Mouse (Mus musculus): Measurements from ENCODE around the gene Rap1gap.

The Rap1gap gene

GRCm38 (mm10) chr4:137664433-137664979 lies at the start of gene Rap1gap:
Gene Rap1gap (plus strand): TSS chr4:137664726.
- DNase-seq: no peak

- no peak for DNase-seq
Observed at GRCm38 (mm10) chr4:137622847-137623246, 41.7 kb upstream of the Rap1gap start.

- DNase-seq: no peak
Observed at GRCm38 (mm10) chr4:137627476-137628235, 36.9 kb upstream of the Rap1gap start.

- DNase-seq: no peak
Observed at GRCm38 (mm10) chr4:137628400-137628799, 36.1 kb upstream of the Rap1gap start.

GRCm38 (mm10) chr4:137629354-137629753 lies 35.2 kb upstream of the Rap1gap start:
- no peak for DNase-seq

- no peak for DNase-seq
Observed at GRCm38 (mm10) chr4:137630153-137630552, 34.4 kb upstream of the Rap1gap start.

GRCm38 (mm10) chr4:137631596-137631995 lies 32.9 kb upstream of the Rap1gap start:
- DNase-seq: no peak

GRCm38 (mm10) chr4:137633394-137633793 lies 31.1 kb upstream of the Rap1gap start:
- no peak for DNase-seq

GRCm38 (mm10) chr4:137636597-137636996 lies 27.9 kb upstream of the Rap1gap start:
- no peak for DNase-seq

GRCm38 (mm10) chr4:137641556-137641955 lies 23.0 kb upstream of the Rap1gap start:
- no peak for DNase-seq

GRCm38 (mm10) chr4:137642101-137642500 lies 22.4 kb upstream of the Rap1gap start:
- no peak for DNase-seq

- no peak for DNase-seq
Observed at GRCm38 (mm10) chr4:137643459-137643858, 21.1 kb upstream of the Rap1gap start.

GRCm38 (mm10) chr4:137646262-137646661 lies 18.3 kb upstream of the Rap1gap start:
- no peak for DNase-seq

GRCm38 (mm10) chr4:137647648-137648047 lies 16.9 kb upstream of the Rap1gap start:
- DNase-seq: no peak

- DNase-seq: no peak
Observed at GRCm38 (mm10) chr4:137648230-137648629, 16.3 kb upstream of the Rap1gap start.

- DNase-seq: no peak
Observed at GRCm38 (mm10) chr4:137650912-137651311, 13.6 kb upstream of the Rap1gap start.

- no peak for DNase-seq
Observed at GRCm38 (mm10) chr4:137652835-137653346, 11.6 kb upstream of the Rap1gap start.

- no peak for DNase-seq
Observed at GRCm38 (mm10) chr4:137655241-137656031, 9.1 kb upstream of the Rap1gap start.

GRCm38 (mm10) chr4:137657674-137658073 lies 6.9 kb upstream of the Rap1gap start:
- no peak for DNase-seq

GRCm38 (mm10) chr4:137659541-137659940 lies 5.0 kb upstream of the Rap1gap start:
- DNase-seq: peak; percentile 34

GRCm38 (mm10) chr4:137660364-137661077 lies 4.0 kb upstream of the Rap1gap start:
- peak; percentile 63 for DNase-seq

GRCm38 (mm10) chr4:137661078-137661450 lies 3.5 kb upstream of the Rap1gap start:
- DNase-seq: no peak

GRCm38 (mm10) chr4:137661547-137661946 lies 3.0 kb upstream of the Rap1gap start:
- DNase-seq: peak; percentile 83

Measured in cerebellum, adult 9-10 months (tissue).